Mouse (Mus musculus) 3134 (cell line): ENCODE data around the gene Phf23.
A peak's percentile ranks its signal among the peaks of the same experiment; 100 is the strongest.

Experiments
- DNase-seq: peaks from one replicate; pipeline ENCODE4 v3.0.0-alpha.2; 2011; ENCODE audit warnings: low spot score; ENCODE audit not compliant: insufficient read length; ENCODE audit errors: extremely low read depth

The Phf23 gene

GRCm38 (mm10) chr11:70020022-70020631 is 24.6 kb downstream of the Phf23 start:
- DNase-seq = no peak

GRCm38 (mm10) chr11:70020731-70021263 is 25.2 kb downstream of the Phf23 start:
- peak; percentile 67 for DNase-seq

DNA sequence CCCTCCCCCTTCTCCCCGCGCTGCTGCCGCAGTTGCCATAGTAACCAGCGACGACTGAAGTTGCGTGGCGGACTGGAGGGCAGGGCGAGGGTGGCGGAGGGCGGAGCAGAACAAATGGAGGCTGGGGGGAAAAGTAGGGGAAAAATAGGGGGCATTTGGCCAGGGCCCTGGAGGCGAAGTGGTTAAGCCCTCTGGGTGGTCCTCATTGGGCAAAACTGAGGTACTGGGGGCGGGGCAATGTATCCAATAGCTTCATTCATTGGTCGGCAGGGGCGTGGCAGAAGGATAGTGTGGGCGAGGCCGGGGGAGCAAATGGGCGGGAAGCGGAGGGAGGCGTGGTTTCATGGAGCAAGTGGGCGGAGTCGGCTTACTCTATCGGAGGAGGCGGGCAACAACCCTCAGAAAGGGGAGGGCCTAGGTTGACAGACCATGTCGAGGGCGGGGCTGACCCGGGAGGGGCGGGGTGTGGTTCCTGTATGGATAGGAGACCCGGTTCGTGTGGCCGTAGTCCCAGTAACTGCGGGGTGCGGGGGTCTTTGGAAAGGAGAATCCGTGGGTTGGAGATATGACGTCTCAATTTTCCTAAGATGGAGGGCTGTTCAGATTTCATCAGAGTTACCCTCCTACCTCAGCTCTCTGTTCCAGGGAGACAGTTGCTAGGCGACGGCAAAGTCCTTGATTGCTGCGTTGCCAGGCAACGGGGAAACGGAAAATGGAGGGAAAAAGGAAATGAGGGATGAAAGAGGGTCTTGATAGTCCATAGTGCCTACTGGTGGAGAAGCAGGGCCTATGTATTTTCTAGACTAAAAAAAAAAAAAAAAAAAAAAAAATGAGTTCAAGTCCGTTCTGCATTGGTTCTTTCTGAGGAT is 25.9 kb downstream of the Phf23 start:
- peak; percentile 95 for DNase-seq

GRCm38 (mm10) chr11:70023481-70024150 is 28.0 kb downstream of the Phf23 start:
- no peak for DNase-seq

GRCm38 (mm10) chr11:70024151-70024514 is 28.6 kb downstream of the Phf23 start:
- DNase-seq = no peak

GRCm38 (mm10) chr11:70026689-70027088 is 31.1 kb downstream of the Phf23 start:
- DNase-seq = no peak

- DNase-seq = no peak
Observed at GRCm38 (mm10) chr11:70027397-70027796, 31.8 kb downstream of the Phf23 start.

- DNase-seq = no peak
Observed at GRCm38 (mm10) chr11:70028401-70029129, 33.0 kb downstream of the Phf23 start.

DNA sequence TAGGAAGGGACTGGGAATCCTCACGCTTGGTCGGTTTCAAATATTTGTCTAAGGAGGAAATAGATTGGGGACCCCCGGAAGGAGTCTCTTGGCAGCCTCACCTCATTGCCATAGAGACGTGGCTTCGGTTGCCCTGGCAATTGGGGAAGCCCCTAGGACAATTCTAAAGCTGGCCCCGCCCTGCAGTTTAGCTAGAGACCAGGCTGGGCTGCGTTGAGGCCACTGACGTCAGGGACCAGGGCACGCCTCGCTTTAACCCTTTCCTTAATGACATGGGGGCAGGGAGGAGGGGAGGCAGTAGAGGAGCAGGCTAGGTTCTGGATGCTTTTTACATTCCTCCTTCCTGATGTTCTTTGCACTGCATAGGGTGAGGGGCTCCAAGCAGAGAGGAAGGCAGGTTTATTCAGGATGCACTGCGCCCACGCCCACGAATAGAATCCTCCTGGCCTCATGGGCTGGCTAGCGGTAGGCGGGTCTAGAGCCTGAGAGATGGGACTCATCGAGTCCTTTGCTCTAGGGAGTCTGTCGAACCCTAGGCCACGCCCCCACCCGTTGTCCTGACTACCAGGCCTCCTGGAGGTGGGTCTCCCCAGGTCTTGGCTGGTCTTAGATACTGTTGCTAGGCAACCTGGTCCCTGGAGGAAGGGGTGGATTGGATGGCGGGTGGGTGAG is 33.7 kb downstream of the Phf23 start:
- DNase-seq = peak; percentile 64

- no peak for DNase-seq
Observed at GRCm38 (mm10) chr11:70029829-70030550, 34.4 kb downstream of the Phf23 start.

DNA sequence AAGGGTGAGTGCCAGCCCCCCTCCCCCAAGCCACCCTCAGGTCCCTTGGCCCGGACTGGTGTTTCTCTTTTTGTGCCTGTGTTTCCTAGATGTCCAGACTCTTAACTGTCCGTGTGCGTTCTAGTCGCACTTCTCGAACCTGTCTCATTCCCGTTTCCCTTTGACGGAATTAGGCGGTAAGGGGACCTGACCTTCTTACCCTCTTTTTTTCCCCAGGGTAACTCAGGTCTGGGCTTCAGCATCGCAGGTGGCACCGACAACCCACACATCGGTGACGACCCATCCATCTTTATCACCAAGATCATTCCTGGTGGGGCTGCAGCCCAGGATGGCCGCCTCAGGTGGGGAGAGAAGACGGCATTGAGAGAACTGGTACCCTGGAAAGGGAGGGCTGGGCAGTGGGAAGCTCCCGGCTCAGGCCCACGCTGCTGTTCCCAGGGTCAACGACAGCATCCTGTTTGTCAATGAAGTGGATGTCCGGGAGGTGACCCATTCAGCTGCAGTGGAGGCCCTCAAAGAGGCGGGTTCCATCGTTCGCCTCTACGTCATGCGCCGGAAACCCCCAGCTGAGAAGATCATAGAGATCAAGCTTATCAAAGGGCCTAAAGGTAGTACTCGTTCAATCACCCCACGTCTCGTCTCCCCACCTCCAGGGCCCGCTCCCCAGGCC is 35.2 kb downstream of the Phf23 start:
- no peak for DNase-seq

GRCm38 (mm10) chr11:70031321-70031670 is 35.7 kb downstream of the Phf23 start:
- no peak for DNase-seq

- no peak for DNase-seq
Observed at GRCm38 (mm10) chr11:70038174-70038573, 42.6 kb downstream of the Phf23 start.

GRCm38 (mm10) chr11:70039631-70040030 is 44.1 kb downstream of the Phf23 start:
- DNase-seq = no peak

DNA sequence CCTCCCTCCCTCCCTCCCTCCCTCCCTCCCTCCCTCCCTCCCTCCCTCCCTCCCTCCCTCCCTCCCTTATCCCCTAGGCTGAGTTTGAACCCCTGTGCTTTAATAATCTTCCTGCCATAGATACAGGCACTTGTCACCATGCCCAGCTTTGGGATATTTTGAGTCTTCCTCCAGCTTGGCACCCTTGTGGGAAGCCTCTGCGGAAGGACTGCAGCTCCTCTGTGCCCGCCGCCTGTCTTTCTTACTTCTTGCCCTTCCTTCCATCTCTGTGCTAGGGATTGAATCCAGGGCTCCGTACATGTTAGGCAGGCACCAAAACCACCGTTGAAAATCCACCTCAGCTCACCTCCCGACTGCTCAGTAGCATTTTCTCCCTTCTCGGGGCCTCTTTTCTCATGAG is 44.6 kb downstream of the Phf23 start:
- no peak for DNase-seq

DNA sequence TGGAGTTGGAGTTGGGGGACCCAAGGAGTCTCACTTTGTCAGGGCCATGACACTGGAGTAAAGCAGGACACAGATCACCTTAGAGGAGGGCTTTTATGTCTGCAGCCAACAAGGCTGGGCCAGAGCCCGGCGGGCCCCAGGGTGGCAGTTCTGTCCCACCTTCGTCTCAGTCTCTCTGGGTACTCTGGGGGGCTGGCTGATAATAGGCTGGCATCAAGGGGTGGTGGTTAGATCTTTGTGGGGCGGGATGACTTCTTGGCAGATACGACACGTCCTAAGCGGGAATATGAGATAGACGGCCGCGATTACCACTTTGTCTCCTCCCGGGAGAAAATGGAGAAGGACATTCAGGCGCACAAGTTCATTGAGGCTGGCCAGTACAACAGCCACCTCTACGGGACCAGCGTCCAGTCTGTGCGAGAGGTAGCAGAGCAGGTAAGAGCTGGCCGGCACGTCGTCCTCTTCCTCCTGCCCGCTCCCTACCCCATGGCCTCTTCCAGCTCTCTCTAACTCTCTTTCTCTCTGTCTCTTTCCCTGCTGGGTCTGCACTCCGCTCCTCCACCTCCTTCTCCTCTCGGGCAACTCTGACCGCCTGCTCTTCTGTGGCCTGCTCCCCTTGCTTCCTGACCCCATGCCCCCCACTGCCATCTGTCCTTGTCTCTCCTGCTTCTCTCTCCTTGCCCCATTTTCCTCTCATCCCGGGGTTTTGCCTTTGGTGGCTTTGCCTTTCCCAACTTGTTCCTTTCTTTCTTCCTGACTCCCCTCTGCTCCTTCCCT is 46.9 kb downstream of the Phf23 start:
- no peak for DNase-seq

GRCm38 (mm10) chr11:70043665-70044064 is 48.1 kb downstream of the Phf23 start:
- no peak for DNase-seq

GRCm38 (mm10) chr11:70045435-70045834 is 49.9 kb downstream of the Phf23 start:
- DNase-seq = no peak
